Mouse (Mus musculus): Measurements from ENCODE around the gene Adarb2. TPM values are rescaled to one million over a fixed set of nuclear protein-coding genes. Genes with fewer than 3 reads are reported as not detected.

The Adarb2 gene
- total RNA-seq, 4 experiments from 2014 or later: not detected

DNA sequence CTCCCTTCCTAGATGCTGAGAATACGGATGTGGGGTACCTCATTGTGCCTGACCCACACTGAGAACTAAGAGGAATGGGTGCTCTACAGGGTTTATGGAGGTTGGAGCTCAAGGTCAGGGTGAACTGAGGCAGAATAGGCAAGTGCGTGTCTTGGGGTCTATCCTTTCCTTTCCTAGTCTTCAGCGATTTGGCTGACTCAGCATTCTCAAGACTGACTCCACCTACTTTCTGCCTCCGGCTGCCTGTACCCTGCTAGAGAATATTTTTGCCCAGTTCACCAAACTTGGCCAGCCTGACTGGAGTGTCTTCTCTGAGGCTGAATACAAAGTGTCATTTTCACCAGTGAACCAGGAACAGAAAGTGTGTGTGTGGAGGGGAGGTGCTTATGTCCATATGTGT lies 163.4 kb downstream of the Adarb2 start:
- DNase-seq (ENCODE audit: low spot score in 2 of 2): no peak

DNA sequence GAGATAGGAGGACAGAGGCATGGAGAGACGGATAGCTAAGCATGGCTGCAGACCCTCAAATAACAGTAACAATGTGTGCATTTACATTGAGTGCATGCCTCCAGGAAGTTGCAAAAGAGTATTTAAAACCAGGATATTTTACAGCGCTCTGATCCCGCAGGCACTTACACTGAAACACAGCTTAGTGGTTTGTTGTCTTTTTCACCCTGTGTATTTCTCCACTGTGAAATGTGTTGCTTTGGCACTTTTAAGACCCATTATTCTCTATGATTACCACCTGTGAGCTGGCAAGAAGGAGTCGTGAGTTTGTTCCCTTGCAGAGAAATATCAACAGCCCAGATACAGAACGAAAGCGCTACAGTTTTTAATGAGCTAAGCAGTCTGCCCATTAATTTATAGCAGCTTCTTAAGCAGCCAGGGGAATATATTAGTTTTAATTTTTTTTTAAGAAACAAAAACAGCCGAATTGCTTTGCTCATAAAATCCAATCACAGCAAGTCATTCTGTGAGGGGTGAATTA lies 167.3 kb downstream of the Adarb2 start:
- no peak for DNase-seq (ENCODE audit: low spot score in 2 of 2)

GRCm38 (mm10) chr13:8388541-8388940 lies 185.9 kb downstream of the Adarb2 start:
- DNase-seq (ENCODE audit: low spot score in 2 of 2): no peak

- no peak for DNase-seq (ENCODE audit: low spot score in 2 of 2)
These were observed 197.8 kb downstream of the Adarb2 start for GRCm38 (mm10) chr13:8400265-8401041.

GRCm38 (mm10) chr13:8402324-8402873 lies 199.7 kb downstream of the Adarb2 start:
- no peak for DNase-seq (ENCODE audit: low spot score in 2 of 2)

DNA sequence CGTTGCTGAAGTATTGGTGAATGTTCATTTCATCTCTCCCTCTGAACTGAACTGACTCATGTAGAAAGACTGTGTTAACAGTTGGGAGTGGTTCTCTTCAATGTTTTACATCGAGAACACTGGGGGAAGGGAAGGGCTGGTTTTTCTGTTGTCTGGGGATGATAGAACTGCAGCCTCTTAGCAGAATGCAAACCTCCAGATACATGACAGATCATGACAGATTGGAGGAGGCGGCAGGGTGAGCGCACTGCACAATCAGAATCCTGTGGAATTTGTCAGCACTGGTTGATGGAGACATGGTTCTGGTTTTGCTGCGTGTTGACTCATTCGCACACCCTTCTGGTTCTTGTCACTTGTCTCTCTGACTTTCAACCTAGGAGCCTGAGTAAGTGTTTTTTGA lies 203.4 kb downstream of the Adarb2 start:
- no peak for DNase-seq (ENCODE audit: low spot score in 2 of 2)

DNA sequence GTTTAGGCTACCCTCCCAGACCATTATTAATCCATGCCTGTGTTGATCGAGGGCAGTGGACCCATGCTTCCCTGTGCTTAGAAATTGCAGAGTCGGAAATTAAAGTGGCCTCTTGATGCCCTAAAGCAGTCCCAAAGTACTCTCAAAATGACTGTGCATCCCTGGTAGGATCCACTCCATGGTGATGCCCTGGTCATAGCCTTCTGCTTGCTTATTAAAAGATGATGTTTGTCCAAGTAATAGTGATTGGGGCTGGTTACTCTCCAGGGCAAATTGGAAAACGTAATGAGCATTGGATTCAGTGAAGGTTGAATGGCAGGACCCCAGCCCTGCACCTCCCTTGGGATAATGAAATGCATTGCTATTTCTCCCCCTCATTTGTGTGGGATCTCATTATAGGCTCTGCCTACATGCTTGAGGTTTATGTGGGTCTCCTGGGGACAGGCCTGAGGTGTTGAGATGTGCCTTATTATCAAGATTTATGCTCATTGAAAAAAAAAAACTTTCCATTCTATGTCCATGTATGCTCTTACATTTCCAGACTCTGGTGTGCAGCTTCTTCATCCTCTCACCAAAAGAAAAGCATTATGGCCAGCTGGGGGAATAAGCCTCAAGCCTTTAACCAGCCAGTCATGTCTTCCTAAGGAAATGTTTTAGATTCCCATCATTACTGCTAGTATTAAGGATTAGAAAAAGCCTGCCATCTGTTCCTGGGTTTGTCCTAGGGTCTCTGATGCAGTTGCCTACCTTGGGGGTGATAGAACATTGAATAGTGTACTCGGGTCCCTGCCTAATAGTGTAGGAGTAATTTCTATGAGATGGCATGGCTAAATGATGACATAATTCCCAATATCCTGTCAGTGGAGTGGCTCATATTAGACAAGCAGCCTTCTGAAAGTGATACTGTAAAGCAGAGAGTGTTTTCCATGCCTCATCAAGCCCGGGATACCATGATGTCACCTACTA lies 208.0 kb downstream of the Adarb2 start:
- no peak for DNase-seq (ENCODE audit: low spot score in 2 of 2)

DNA sequence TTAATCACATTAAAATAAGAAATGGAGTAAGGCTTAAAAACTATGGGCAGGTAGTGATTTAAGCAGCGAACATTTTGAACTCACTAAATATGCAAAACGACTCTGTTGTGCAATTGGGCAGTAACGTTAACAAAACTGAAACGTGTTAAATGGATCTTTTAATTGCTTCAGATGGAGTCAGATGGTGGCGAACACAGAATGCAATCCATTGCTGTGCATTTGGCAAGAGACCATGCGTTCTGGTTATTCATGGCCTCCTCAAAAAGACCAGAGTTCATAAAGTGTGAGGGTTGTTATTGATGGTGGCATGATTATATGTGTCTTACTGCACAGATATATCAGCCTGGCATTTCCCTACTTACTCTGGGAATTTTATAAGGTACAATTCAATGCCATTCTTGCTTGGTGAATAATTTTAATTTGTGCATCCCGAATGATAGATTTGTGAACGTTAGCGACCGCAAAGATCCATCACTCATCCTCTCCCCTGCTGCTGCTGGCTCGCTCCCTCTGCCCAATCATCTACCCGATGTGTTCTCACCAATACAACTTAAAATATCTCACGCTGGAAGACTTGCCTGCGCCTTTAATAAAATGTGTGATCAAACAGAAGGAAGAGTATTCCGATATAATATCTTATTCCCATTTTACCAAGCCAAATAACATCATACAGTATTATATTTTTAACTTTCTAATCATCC lies 221.5 kb downstream of the Adarb2 start:
- no peak for DNase-seq (ENCODE audit: low spot score in 2 of 2)

DNA sequence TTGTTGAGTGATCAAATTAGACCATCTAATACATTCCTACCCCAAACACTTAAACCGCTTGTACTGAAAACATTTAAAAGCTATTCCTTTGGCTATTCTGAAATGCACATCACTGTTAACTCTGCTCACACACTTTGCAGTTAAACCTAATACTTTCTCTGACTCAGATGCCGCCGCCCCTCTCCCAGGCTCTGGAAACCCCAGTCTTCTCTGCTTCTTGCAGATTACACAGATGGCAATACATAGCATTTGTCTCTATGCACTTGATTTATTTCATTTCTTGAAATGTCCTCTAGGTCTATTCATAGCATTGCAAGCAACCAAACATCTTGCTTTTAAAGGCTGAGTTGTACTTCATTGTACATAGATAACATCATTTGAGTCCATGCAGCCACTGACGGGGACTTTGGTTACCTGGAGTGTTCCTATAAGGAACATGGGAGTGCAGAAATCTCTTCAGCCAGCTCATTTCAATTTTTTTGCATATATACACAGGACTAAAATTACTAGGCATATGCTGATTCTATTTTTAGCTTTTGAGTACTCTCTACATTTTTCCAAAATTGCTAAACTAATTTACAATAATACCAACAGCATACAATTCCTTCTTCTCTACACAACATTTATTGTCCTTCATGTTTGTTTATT lies 236.6 kb downstream of the Adarb2 start:
- no peak for DNase-seq (ENCODE audit: low spot score in 2 of 2)

- no peak for DNase-seq (ENCODE audit: low spot score in 2 of 2)
These were observed 242.7 kb downstream of the Adarb2 start for GRCm38 (mm10) chr13:8445415-8445814.

DNA sequence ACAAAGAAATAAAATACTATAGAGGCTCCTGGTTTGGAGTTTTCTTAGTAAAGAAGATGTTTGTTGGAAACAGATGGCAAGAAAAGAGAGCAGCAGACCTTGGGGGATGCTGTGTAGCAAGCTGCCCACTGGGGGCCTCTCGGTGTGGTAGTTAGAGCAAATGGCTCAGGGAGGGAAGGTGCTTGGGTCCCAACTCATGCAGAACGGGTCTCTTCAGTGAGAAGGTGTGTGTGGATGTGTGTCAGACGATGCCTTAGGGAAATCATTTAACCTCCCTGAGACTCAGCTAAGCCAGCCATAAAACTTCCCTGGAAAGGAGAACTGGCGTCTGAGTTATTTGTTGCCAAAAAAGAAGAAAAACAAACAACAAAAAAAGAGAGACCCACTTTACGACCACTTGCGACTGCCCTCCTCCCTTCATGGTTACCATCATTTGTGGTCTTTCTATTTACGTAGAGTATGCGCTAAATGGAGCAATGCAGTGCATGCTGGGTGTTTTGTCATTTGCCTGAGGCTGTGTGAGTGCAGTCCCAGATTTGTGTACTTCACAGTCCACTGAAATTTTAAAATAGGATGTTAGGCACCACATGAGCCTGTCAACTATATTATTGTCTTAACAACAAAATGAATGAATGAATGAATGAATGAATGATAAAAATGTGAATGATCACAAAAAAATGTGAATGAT lies 245.7 kb downstream of the Adarb2 start:
- DNase-seq (ENCODE audit: low spot score in 2 of 2): no peak

DNA sequence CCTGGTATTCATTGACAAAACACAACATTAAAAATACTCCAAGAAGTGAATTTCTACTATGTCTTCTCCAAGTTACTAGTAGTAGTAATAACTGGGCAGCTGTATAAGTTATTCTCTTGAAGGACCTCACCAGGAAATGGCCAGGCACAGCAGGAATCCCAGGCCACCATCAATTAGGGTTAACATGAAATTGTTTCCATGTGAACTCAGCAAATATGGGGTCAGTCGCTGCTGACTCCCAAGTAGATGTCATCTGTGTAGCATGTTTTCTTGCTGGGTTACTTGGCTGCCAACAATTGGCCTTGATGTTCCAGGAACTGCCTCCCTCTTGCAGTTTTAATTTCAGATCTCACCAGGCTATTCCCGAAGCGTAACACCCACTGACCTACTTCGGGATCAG lies 248.9 kb downstream of the Adarb2 start:
- no peak for DNase-seq (ENCODE audit: low spot score in 2 of 2)

DNA sequence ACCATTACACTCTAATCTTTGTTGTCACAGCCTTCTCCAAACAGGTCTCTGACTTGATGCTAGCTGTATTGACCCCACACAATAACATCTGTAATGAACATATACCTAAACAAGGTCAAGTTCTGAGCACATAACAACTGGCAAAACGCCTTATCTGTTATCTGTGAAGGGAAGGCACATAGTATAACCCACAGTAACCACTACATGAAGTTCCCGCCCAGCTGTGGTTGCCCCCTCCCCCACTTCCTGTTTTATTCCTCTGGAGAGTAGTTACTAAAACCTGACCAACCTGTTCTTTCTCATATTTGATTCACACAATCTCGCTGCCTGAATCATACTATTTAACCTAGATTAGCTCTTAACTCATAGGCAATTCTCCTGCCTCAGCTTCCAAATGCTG lies 254.2 kb downstream of the Adarb2 start:
- no peak for DNase-seq (ENCODE audit: low spot score in 2 of 2)

DNA sequence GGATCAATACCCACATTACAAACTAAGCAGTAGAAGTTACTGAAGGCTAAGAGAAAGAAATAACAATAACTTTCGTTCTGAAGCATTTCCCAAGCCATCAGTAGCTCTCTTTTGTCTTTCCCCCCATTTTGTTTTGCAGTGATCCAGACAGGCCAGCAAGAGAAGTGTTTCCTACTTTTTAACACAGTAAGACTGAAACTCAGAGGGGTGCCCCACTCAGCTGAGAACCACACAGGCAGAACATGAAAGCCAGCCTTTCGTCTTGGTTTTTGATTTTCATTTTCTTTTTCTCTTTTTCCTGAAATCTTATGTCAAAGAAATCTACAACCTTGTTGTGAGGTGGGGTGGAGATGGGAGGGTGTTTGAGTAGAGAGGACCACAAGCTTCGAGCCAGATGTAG lies 255.2 kb downstream of the Adarb2 start:
- no peak for DNase-seq (ENCODE audit: low spot score in 2 of 2)

- no peak for DNase-seq (ENCODE audit: low spot score in 2 of 2)
These were observed 265.1 kb downstream of the Adarb2 start for GRCm38 (mm10) chr13:8467591-8468366.

DNA sequence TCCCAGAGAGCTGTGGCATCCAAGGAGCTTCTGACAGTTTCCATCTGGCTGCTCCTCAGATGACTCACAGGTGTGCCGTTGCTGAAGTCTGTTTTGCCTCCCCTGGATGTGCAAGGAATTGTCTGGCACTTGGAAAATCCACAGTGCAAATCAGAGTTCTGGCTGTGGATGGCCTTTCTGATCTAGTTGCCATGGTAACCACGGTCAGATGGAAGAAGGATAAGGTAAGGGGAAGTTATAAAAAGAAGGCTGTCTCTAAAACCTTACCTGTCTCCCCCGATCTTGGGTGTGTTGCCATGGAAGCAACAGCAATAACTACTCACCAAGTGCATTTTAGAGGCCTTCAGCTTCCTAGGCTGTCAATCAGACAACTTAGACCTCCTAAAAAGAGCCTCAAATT lies 273.6 kb downstream of the Adarb2 start:
- DNase-seq (ENCODE audit: low spot score in 2 of 2): no peak

GRCm38 (mm10) chr13:8478731-8479130 lies 276.1 kb downstream of the Adarb2 start:
- no peak for DNase-seq (ENCODE audit: low spot score in 2 of 2)

- no peak for DNase-seq (ENCODE audit: low spot score in 2 of 2)
These were observed 277.3 kb downstream of the Adarb2 start for GRCm38 (mm10) chr13:8479970-8480369.

- DNase-seq (ENCODE audit: low spot score in 2 of 2): no peak
These were observed 278.7 kb downstream of the Adarb2 start for GRCm38 (mm10) chr13:8481347-8481746.
